Mouse (Mus musculus): ENCODE measurements around the gene Gm2174. TPM values are rescaled to one million over a fixed set of nuclear protein-coding genes. Genes with fewer than 3 reads are reported as not detected.
A peak's percentile ranks its signal among the peaks of the same experiment; 100 is the strongest.

Gene Gm2174
- total RNA-seq, 2 experiments from 2014 or later: not detected

GRCm38 (mm10) chrX:56489758-56490157 lies 42.0 kb downstream of the Gm2174 start:
- peak; percentile 56 to 57 for DNase-seq (ENCODE audit: low spot score in 2 of 2)

DNA sequence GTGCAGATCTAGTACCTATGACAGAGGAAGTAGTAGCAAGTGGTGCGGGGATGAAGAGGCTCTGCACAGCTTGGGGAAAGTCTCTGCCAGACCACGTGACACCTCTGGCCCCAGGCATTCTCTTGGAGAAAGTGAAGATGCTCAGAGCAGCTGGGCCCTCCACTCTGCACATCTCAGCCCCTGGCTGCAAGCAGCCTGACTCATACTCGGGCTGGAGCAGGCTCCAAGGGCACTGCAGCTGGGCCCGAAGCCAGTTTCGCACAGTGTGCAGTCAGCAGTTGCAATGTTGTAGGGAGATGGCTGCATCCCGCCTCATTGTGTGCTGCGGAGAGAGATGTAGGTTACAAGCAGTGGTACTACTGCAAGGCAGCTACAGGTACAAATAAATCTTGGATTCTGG lies 49.5 kb downstream of the Gm2174 start:
- DNase-seq (ENCODE audit: low spot score in 2 of 2): peak in 1 of 2 experiments; percentile 29

Other genes starting within 250 kb of the Gm2174 start
- gene Gm773, start 235.1 kb upstream of the Gm2174 start, total RNA-seq (2021): not detected
- gene Zfp449, start 101.6 kb upstream of the Gm2174 start, total RNA-seq (2021): 1 to 10 TPM; 1.9 to 3.5 TPM
- under 1 TPM; 0.30 to 0.54 TPM for gene Smim10l2a, start 73.4 kb upstream of the Gm2174 start, total RNA-seq (2021)
- 10 to 100 TPM; 19.4 to 31.1 TPM for gene Ints6l, start 6.9 kb downstream of the Gm2174 start, total RNA-seq (2021)
- gene Gm10477, start 76.8 kb downstream of the Gm2174 start, total RNA-seq (2021): not detected
- not detected for gene Gm648, start 101.6 kb downstream of the Gm2174 start, total RNA-seq (2021)
- 10 to 100 TPM; 28.4 to 29.8 TPM for gene Mmgt1, start 150.1 kb downstream of the Gm2174 start, total RNA-seq (2021)
- gene Slc9a6, start 161.8 kb downstream of the Gm2174 start, total RNA-seq (2021): 10 to 100 TPM; 27.8 to 31.0 TPM